Mouse (Mus musculus) cerebellum, postnatal 4 days (tissue): ENCODE data around the gene Mthfd1l.

Experiments used
- DNase-seq, 2 experiments: peaks; one replicate each; pipeline ENCODE4 v3.0.0; 2022; ENCODE audit warnings: low spot score in 2 of 2, mixed read lengths in 1 of 2

The Mthfd1l gene

GRCm38 (mm10) chr10:3972981-3973588, at the start of gene Mthfd1l:
Gene Mthfd1l, plus strand, starts transcription at chr10:3973118.
- peak; percentile 66 to 82 for DNase-seq

GRCm38 (mm10) chr10:3928008-3928545, 44.8 kb upstream of the Mthfd1l start:
- DNase-seq = no peak

GRCm38 (mm10) chr10:3931831-3932230, 41.1 kb upstream of the Mthfd1l start:
- no peak for DNase-seq

- no peak for DNase-seq
Measured at GRCm38 (mm10) chr10:3933311-3933940, 39.5 kb upstream of the Mthfd1l start.

GRCm38 (mm10) chr10:3936864-3937263, 36.1 kb upstream of the Mthfd1l start:
- no peak for DNase-seq

- DNase-seq = no peak
Measured at GRCm38 (mm10) chr10:3939895-3940595, 32.9 kb upstream of the Mthfd1l start.

- no peak for DNase-seq
Measured at GRCm38 (mm10) chr10:3940596-3940975, 32.3 kb upstream of the Mthfd1l start.

- no peak for DNase-seq
Measured at GRCm38 (mm10) chr10:3941054-3941757, 31.7 kb upstream of the Mthfd1l start.

- no peak for DNase-seq
Measured at GRCm38 (mm10) chr10:3942289-3942688, 30.6 kb upstream of the Mthfd1l start.

GRCm38 (mm10) chr10:3943492-3944395, 29.2 kb upstream of the Mthfd1l start:
- DNase-seq = peak; percentile 40 to 71

- no peak for DNase-seq
Measured at GRCm38 (mm10) chr10:3946871-3947270, 26.0 kb upstream of the Mthfd1l start.

GRCm38 (mm10) chr10:3947346-3947745, 25.6 kb upstream of the Mthfd1l start:
- DNase-seq = no peak

- DNase-seq = no peak
Measured at GRCm38 (mm10) chr10:3949306-3949705, 23.6 kb upstream of the Mthfd1l start.

GRCm38 (mm10) chr10:3956471-3956870, 16.4 kb upstream of the Mthfd1l start:
- no peak for DNase-seq

- DNase-seq = no peak
Measured at GRCm38 (mm10) chr10:3958591-3958990, 14.3 kb upstream of the Mthfd1l start.

- DNase-seq = no peak
Measured at GRCm38 (mm10) chr10:3969026-3969425, 3.9 kb upstream of the Mthfd1l start.

- no peak for DNase-seq
Measured at GRCm38 (mm10) chr10:3972237-3972636, 681 bp upstream of the Mthfd1l start.

- DNase-seq = peak; percentile 69 to 84
Measured at GRCm38 (mm10) chr10:3973589-3974070, 712 bp downstream of the Mthfd1l start.

- DNase-seq = no peak
Measured at GRCm38 (mm10) chr10:3974380-3974779, 1.5 kb downstream of the Mthfd1l start.

GRCm38 (mm10) chr10:3975898-3976622, 3.1 kb downstream of the Mthfd1l start:
- no peak for DNase-seq
